ENCODE assay signal across 9 mouse cellular contexts in genomic region chr2:126034379-126035005, GRCm38 (mm10). TPM values are rescaled to one million over a fixed set of nuclear protein-coding genes. Genes with fewer than 3 reads are reported as not detected.
DNase-seq lines count a peak whose midpoint lies in the region; ATAC-seq and TF ChIP-seq lines count a peak whose summit lies in the region.
"Had no signal": no experiment of that assay in that cellular context is flagged by ENCODE, and none has a peak within 500 bp of the region (broad histone marks: within the 10 kb centered on the region; RNA-seq: fewer than 3 reads in every experiment).

Gene Fgf7 (plus strand): TSS chr2:126034658.

- intact Hi-C loops in gastrocnemius, adult 2 months (cut with DNase I) = loop anchor here (5.0 kb wide), 1 partner anchor 142 kb away; no protein-coding TSS in a partner anchor
- intact Hi-C loops in gastrocnemius, postnatal 36 days (cut with DNase I) = loop anchor here (5.0 to 10.0 kb wide), 2 partner anchors 110 to 142 kb away; no protein-coding TSS in a partner anchor

- 0 out of 2 replicates have a peak, but pooled peaks cover 2% of the 10 kb centered on the region for H3K4me1 ChIP-seq in kidney, embryonic 15.5 days

- H3K27me3 ChIP-seq in kidney, embryonic 15.5 days = no peaks in the 10 kb centered on the region

- 0 out of 2 replicates have a peak, but pooled peaks have one; percentile 66 for ATAC-seq in kidney, embryonic 15.5 days (replicated peaks; ENCODE audit: low FRiP score)

- no peaks in the 10 kb centered on the region for H3K36me3 ChIP-seq in kidney, embryonic 15.5 days
- H3K36me3 ChIP-seq: G1E had no signal

- 36% methylated on average over 15 of the region's 15 CpGs for WGBS in kidney, embryonic 15.5 days

- H3K4me3 ChIP-seq in gastrocnemius, adult 2 months = peak within 1 kb of the TSS; percentile 65
- H3K4me3 ChIP-seq in kidney, embryonic 15.5 days (replicated peaks) = peak within 1 kb of the TSS; percentile 24

- peak within 1 kb of the TSS; percentile 72 for H3K27ac ChIP-seq in gastrocnemius, adult 2 months
- H3K27ac ChIP-seq in kidney, embryonic 15.5 days = no peak within 1 kb of the TSS

- H3K4me2 ChIP-seq in kidney, embryonic 15.5 days = peak within 1 kb of the TSS; percentile 50

- no peaks in the 10 kb centered on the region for H3K9me3 ChIP-seq in kidney, embryonic 15.5 days (replicated peaks)
- H3K9me3 ChIP-seq: G1E had no signal

- peak; percentile 43 for TF ChIP-seq CTCF in gastrocnemius, adult 2 months (IDR thresholded peaks at IDR 0.05)

- H3K9ac ChIP-seq in kidney, embryonic 15.5 days = no peak within 1 kb of the TSS

- peak; percentile 36 for DNase-seq in gastrocnemius, adult 2 months
- no peak for DNase-seq in gastrocnemius, postnatal 36 days
- peak; percentile 50 for DNase-seq in testis, postnatal 10 days (ENCODE audit: low spot score)
- no peak for DNase-seq in testis, postnatal 14 days (ENCODE audit: low spot score)
- peak; percentile 45 to 58 for DNase-seq in lung, postnatal 4 days
- no peak for DNase-seq in thymus, postnatal 0 days (ENCODE audit: low spot score)
- no peak for DNase-seq in natural killer cell, adult 2 months (ENCODE audit: low spot score in 2 of 2)

RNA-seq across cellular contexts. Expression of gene Fgf7, which starts in this region (rescaled TPM):
- 1 to 10 TPM; 4.2 TPM for total RNA-seq in gastrocnemius, adult 2 months (2021)
- 1 to 10 TPM; 2.0 to 3.0 TPM for total RNA-seq in gastrocnemius, postnatal 36 days (2021)
- 1.9 TPM in 2 replicates for polyA plus RNA-seq in kidney, embryonic 15.5 days (2015; fragmentation: Nextera tagmentation; extraction: Ambion mirVana)
- polyA plus RNA-seq in thymus, postnatal 0 days (2015; fragmentation: Nextera tagmentation; extraction: Ambion mirVana) = 0.49 and 0.79 TPM in 2 replicates
- polyA plus RNA-seq: G1E had no signal

Comparison
In these comparisons a context has a peak if more than half of its experiments do, and no peak if none do; other contexts are left out.
1. DNase-seq: peak in gastrocnemius, adult 2 months (single experiment), testis, postnatal 10 days (single experiment) and lung, postnatal 4 days (2 of 2); none in gastrocnemius, postnatal 36 days (0 of 2), testis, postnatal 14 days (single experiment), thymus, postnatal 0 days (single experiment) and natural killer cell, adult 2 months (0 of 2).